Mouse (Mus musculus) gastrocnemius, postnatal 14 days (tissue): Measurements from ENCODE around the gene Usp24. TPM values are rescaled to one million over a fixed set of nuclear protein-coding genes. Genes with fewer than 3 reads are reported as not detected.
"Not testable (repeated sequence)": the region's sequence is repeated elsewhere in the genome, so short reads cannot be mapped to it uniquely, and the experiment has no call there.

Experiments used
- DNase-seq: peaks from one replicate; pipeline ENCODE4 v3.0.0; 2021; ENCODE audit warnings: mixed read lengths
- intact Hi-C: fragments of 180-260 bp; cut with DNase I; formaldehyde crosslinking; loops from one replicate; pipeline ENCODE4 v1.15.1; 2025; ENCODE audit warnings: low total_unique reads
- total RNA-seq, 2 experiments: library from RNA; stranded (reverse); gene quantifications; 2 replicates each; pipeline ENCODE4 v1.2.3; 2021

Gene Usp24
- total RNA-seq, 2 experiments from 2014 or later: 37.8 to 38.4 TPM

- intact Hi-C loops: no loop called here
- DNase-seq: no peak
Observed at GRCm38 (mm10) chr4:106317179-106318055, 1.4 kb downstream of the Usp24 start.

DNA sequence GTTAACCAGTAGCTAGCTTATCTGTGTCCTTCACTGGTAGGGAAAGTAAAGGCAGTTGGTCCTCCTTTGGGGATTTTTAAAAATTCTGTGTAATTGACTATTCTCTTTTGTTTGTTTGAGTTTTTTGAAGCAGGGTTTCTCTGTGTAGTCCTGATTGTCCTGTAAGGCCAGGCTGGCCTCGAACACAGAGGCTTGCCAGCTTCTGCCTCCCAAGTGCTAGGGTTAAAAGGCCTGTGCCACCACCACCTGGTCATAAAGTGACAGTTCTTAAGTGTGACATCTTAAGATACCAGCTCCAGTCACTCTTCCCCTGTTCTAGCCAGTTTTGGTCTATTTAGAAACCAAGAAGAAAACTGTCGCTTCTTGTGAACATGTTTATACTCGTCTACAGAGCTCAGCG, 2.2 kb downstream of the Usp24 start:
- intact Hi-C loops: no loop called here
- no peak for DNase-seq

GRCm38 (mm10) chr4:106318976-106319375, 3.0 kb downstream of the Usp24 start:
- intact Hi-C loops: no loop called here
- no peak for DNase-seq

- DNase-seq: no peak
- intact Hi-C loops: no loop called here
Observed at GRCm38 (mm10) chr4:106322846-106323245, 6.8 kb downstream of the Usp24 start.

GRCm38 (mm10) chr4:106323318-106323717, 7.3 kb downstream of the Usp24 start:
- intact Hi-C loops: no loop called here
- DNase-seq: no peak

- intact Hi-C loops: no loop called here
- no peak for DNase-seq
Observed at GRCm38 (mm10) chr4:106327436-106327835, 11.4 kb downstream of the Usp24 start.

GRCm38 (mm10) chr4:106328704-106329103, 12.7 kb downstream of the Usp24 start:
- intact Hi-C loops: no loop called here
- no peak for DNase-seq

DNA sequence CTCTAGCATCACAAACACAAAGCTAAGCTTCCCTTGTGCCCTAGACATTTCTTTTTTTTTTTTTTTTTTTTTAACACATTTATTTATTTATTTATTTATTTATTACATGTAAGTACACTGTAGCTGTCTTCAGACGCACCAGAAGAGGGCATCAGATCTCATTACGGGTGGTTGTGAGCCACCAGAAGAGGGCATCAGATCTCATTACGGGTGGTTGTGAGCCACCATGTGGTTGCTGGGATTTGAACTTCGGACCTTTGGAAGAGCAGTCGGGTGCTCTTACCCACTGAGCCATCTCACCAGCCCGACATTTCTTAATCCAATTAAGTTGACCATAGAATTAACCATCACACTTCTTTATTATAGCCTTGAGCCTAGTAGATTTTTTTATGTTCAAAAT, 13.2 kb downstream of the Usp24 start:
- DNase-seq, intact Hi-C loops: not testable (repeated sequence)

GRCm38 (mm10) chr4:106330371-106330819, 14.4 kb downstream of the Usp24 start:
- intact Hi-C loops: no loop called here
- no peak for DNase-seq

DNA sequence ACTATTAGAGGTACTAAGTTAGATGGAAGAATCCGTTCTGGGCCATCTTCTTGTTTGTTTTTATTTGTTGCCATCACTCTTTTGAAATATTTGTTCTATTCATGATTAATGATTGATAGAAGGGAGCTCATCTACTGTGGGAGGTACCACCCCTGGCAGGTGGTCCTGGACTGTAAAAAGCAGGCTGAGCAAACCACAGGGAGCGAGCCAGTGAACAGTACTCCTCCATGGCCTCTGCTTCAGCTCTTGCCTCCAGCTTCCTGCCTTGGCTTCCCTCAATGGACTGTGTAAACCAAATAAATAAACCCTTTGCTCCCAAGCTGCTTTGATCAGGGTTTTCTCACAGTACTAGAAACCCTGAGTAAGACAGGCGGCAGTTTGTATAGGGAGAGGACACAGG, 17.1 kb downstream of the Usp24 start:
- DNase-seq: no peak

DNA sequence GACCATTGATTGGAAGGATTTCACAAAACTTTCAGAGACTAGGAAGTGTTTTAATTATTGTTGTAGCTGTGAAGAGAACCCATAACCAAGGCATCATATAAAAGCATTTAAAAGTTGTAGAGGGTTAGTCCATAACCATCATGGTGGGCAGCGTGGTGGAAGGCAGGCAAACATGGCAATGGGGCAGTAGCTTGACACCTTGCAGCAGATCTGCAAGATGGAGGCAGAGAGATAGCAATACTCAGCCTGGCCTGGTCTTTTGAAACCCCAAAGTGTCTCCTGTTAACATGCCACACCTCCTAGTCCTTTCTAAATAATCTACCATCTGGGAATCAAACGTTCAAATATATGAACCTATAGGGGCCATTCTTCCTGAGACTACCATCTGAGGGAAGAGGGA, 17.6 kb downstream of the Usp24 start:
- no peak for DNase-seq
- intact Hi-C loops: no loop called here

More for the DNA sequence above, 17.1 kb downstream of the Usp24 start:
- intact Hi-C loops: no loop called here

DNA sequence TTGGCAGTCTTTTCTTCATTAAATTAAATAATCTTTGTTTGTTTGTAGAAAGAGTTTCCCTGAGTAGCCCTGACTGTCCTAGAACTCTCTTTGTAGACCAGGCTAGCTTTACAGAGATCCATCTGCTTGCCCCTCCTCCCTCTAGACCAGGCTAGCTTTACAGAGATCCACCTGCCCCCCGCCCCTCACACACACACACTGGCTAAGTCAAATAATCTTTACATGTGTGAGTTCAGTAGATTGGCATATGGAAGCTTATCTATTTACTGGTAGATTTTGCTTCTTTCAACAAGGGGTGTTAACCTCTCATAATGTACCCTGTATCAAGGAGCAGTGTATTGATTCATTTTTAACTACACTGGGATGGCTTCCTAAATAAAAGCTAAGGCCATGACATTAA, 19.8 kb downstream of the Usp24 start:
- intact Hi-C loops: no loop called here
- DNase-seq: no peak

DNA sequence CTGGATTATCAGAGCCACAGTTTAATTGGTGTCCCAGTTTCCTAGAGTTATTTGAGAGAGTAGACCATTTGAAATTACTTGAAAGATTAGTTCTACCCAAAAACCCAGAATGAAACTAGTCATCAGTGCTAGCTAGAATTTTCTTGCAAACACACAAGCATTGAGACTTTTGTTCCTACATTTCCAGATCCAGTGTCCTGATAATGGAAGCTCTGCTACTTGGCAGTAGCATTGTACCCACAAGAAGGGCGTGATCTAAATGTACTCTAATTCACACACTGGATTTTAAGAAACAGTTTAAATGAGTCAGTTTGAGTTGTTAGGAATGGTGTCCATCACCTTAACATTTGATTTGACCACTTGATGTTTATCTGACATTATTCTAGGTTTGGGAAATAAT, 31.7 kb downstream of the Usp24 start:
- DNase-seq: no peak
- intact Hi-C loops: no loop called here

GRCm38 (mm10) chr4:106355025-106355424, 39.0 kb downstream of the Usp24 start:
- intact Hi-C loops, DNase-seq: not testable (repeated sequence)

DNA sequence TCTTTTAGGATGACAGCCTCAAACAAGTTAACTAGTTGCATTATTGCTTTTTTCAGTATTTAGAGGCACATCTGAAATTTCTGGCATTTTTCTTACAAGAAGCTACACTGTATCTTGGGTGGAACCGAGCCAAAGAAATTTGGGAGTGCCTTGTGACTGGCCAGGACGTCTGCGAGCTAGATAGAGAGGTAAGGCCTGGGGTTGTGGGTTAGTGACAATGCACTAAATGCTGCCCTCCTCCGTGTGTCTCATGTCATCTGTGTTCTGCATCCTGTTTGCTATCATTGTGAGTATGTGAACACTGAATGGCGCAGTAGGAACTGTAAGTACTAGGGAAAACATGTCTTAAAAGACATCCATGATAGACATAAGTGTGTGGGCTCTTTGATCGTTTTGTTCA, 54.0 kb downstream of the Usp24 start:
- intact Hi-C loops: no loop called here

DNA sequence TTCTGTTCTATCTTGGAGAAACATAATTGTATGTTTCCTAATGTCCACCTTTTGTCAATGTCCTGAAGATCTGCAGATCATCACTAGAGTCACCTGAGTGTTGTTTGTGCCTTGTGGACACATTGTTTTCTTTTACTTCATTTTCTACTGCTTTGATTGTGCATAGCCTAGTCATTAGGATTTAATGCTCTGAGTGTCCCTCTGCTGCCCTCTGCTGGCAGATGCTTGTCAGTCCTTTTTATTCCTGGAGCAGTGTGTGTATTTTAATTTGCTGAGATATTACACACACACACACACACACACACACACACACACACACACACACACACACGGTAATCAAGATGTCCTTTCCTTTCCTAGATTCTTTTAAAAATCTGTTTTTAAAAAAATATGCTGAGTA, 59.8 kb downstream of the Usp24 start:
- intact Hi-C loops: loop anchor here (2.0 to 5.0 kb wide), 2 partner anchors 36 to 147 kb away; no protein-coding TSS in a partner anchor
- peak; percentile 74 for DNase-seq

More for the DNA sequence above, 54.0 kb downstream of the Usp24 start:
- DNase-seq: no peak

DNA sequence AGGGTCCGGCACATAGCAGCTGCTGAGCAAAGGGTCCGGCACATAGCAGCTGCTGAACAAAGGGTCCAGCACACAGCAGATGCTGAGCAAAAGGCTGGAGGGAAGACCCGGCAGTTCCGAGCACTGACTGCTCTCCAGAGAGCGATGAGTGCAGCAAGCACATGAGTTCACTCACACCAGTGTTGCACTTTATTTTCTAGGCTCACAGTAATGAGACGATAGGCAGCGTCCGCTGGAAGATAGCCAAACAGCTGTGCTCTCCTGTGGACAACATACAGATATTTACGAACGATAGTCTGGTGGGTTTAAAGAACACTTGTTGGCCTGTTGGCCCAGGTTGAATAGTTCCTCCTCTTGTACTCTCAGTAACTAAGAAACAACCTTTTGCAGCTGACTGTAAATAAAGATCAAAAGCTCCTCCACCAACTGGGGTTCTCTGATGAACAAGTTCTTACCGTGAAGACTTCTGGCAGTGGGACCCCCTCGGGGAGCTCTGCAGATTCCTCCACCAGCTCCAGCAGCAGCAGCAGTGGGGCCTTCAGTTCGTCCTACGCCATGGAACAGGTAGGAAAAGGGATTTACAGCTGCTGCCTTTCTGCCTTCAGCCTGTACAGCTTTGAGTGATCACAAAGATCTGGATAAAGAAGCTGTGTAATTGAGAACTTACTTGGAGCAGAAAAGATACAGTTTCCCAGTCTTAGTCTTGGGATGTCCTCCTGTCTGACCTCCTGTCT, 63.0 kb downstream of the Usp24 start:
- no peak for DNase-seq
- intact Hi-C loops: loop anchor here (5.0 kb wide), 1 partner anchor 33 kb away; no protein-coding TSS in a partner anchor

- no peak for DNase-seq
- intact Hi-C loops: no loop called here
Observed at GRCm38 (mm10) chr4:106381131-106381530, 65.1 kb downstream of the Usp24 start.

GRCm38 (mm10) chr4:106389908-106390307, 73.9 kb downstream of the Usp24 start:
- no peak for DNase-seq

DNA sequence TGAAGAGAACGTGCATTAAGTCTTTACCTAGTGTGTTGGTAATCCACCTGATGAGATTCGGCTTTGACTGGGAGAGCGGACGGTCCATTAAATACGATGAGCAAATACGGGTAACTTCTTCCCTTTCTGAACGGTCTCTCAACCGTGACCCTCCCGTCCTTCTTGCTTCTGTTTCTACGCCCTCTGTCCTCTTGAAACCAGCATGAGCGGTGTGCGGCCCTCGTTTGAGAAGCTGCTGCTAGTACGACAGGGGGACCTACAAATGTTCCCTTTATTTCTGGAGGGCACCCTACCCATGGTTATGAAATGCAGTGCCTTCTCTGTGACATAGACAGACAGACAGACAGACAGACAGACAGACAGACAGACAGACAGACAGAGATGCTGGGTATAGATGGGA, 93.6 kb downstream of the Usp24 start:
- no peak for DNase-seq
- intact Hi-C loops: loop anchor here (5.0 kb wide), 1 partner anchor 32 kb away; no protein-coding TSS in a partner anchor

More at GRCm38 (mm10) chr4:106389908-106390307, 73.9 kb downstream of the Usp24 start:
- intact Hi-C loops: no loop called here
